Mouse (Mus musculus): Measurements from ENCODE around the gene Polr2f. TPM values are rescaled to one million over a fixed set of nuclear protein-coding genes. Genes with fewer than 3 reads are reported as not detected.

Gene Polr2f
- polyA plus RNA-seq, 1 experiment from 2014 or later, result 231 TPM

GRCm38 (mm10) chr15:79134496-79135270 is 6.1 kb upstream of the Polr2f start:
- no peak overlapping the region for H3K9ac ChIP-seq
- H3K9me3 ChIP-seq, result no peaks in the 10 kb centered on the region
- no peaks in the 10 kb centered on the region for H3K27me3 ChIP-seq (replicated peaks)
- no peak for ATAC-seq (ENCODE audit: extremely low read depth, insufficient number of reproducible peaks, low FRiP score, low TSS enrichment)
- 83% methylated on average over 9 of the region's 9 CpGs for WGBS
- no peak overlapping the region for H3K4me3 ChIP-seq
- no peak overlapping the region for H3K4me2 ChIP-seq
- peaks cover 54% of the 10 kb centered on the region for H3K36me3 ChIP-seq
- H3K27ac ChIP-seq (replicated peaks), result no peak overlapping the region
- peaks cover 12% of the 10 kb centered on the region for H3K4me1 ChIP-seq

- WGBS, result 71% methylated on average over 9 of the region's 9 CpGs
- Histone ChIP-seq H3K4me2 (no peak overlapping the region), H3K9me3 (no peaks in the 10 kb centered on the region), H3K9ac (no peak overlapping the region), H3K27me3 (replicated peaks) (no peaks in the 10 kb centered on the region), H3K27ac (replicated peaks) (no peak overlapping the region), H3K4me3 (no peak overlapping the region), H3K36me3 (peaks cover 48% of the 10 kb centered on the region), H3K4me1 (peaks cover 13% of the 10 kb centered on the region)
- no peak for ATAC-seq (ENCODE audit: extremely low read depth, insufficient number of reproducible peaks, low FRiP score, low TSS enrichment)
Observed at GRCm38 (mm10) chr15:79135332-79135731, 5.5 kb upstream of the Polr2f start.

GRCm38 (mm10) chr15:79135783-79136575 is 4.8 kb upstream of the Polr2f start:
- no peak overlapping the region for H3K27ac ChIP-seq (replicated peaks)
- WGBS, result 65% methylated on average over 11 of the region's 11 CpGs
- H3K9me3 ChIP-seq, result no peaks in the 10 kb centered on the region
- ATAC-seq (ENCODE audit: extremely low read depth, insufficient number of reproducible peaks, low FRiP score, low TSS enrichment), result no peak
- peaks cover 11% of the 10 kb centered on the region for H3K4me1 ChIP-seq
- no peak overlapping the region for H3K4me3 ChIP-seq
- H3K36me3 ChIP-seq, result peaks cover 41% of the 10 kb centered on the region
- H3K4me2 ChIP-seq, result no peak overlapping the region
- no peak overlapping the region for H3K9ac ChIP-seq
- H3K27me3 ChIP-seq (replicated peaks), result no peaks in the 10 kb centered on the region

- H3K36me3 ChIP-seq, result peaks cover 12% of the 10 kb centered on the region
- no peak overlapping the region for H3K27ac ChIP-seq (replicated peaks)
- H3K9ac ChIP-seq, result no peak overlapping the region
- H3K4me3 ChIP-seq, result no peak overlapping the region
- 56% methylated on average over 10 of the region's 10 CpGs for WGBS
- H3K4me1 ChIP-seq, result peaks cover 28% of the 10 kb centered on the region
- no peak for ATAC-seq (ENCODE audit: extremely low read depth, insufficient number of reproducible peaks, low FRiP score, low TSS enrichment)
- H3K27me3 ChIP-seq (replicated peaks), result no peaks in the 10 kb centered on the region
- no peaks in the 10 kb centered on the region for H3K9me3 ChIP-seq
- no peak overlapping the region for H3K4me2 ChIP-seq
Observed at GRCm38 (mm10) chr15:79139640-79140039, 1.2 kb upstream of the Polr2f start.

- no peaks in the 10 kb centered on the region for H3K9me3 ChIP-seq
- H3K4me1 ChIP-seq, result peaks cover 28% of the 10 kb centered on the region
- no peak for ATAC-seq (ENCODE audit: extremely low read depth, insufficient number of reproducible peaks, low FRiP score, low TSS enrichment)
- H3K36me3 ChIP-seq, result peaks cover 26% of the 10 kb centered on the region
- H3K4me3 ChIP-seq, result peak overlapping the region; percentile 83
- WGBS, result under 1% methylated on average over 7 of the region's 7 CpGs
- H3K4me2 ChIP-seq, result peak overlapping the region; percentile 94
- H3K9ac ChIP-seq, result peak overlapping the region; percentile 91
- H3K27ac ChIP-seq (replicated peaks), result peak overlapping the region; percentile 51; the same call in 1 of the 2 replicates
- H3K27me3 ChIP-seq (replicated peaks), result no peaks in the 10 kb centered on the region
Observed at GRCm38 (mm10) chr15:79141566-79141917, 733 bp downstream of the Polr2f start.

- ATAC-seq (ENCODE audit: extremely low read depth, insufficient number of reproducible peaks, low FRiP score, low TSS enrichment), result no peak
- Histone ChIP-seq H3K9ac (peak overlapping the region; percentile 12; the same call in 1 of the 2 replicates), H3K4me2 (no peak overlapping the region)
Observed at GRCm38 (mm10) chr15:79143316-79143715, 2.5 kb downstream of the Polr2f start.

GRCm38 (mm10) chr15:79144021-79144420 is 3.2 kb downstream of the Polr2f start:
- no peak for ATAC-seq (ENCODE audit: extremely low read depth, insufficient number of reproducible peaks, low FRiP score, low TSS enrichment)
- Histone ChIP-seq H3K9ac (peak overlapping the region; percentile 12; the same call in 1 of the 2 replicates), H3K27ac (replicated peaks) (no peak overlapping the region), H3K4me1 (peaks cover 30% of the 10 kb centered on the region), H3K9me3 (no peaks in the 10 kb centered on the region), H3K4me3 (no peak overlapping the region), H3K27me3 (replicated peaks) (no peaks in the 10 kb centered on the region), H3K36me3 (peaks cover 51% of the 10 kb centered on the region), H3K4me2 (no peak overlapping the region)
- WGBS, result 76% methylated on average over 8 of the region's 8 CpGs

More at GRCm38 (mm10) chr15:79143316-79143715, 2.5 kb downstream of the Polr2f start:
- Histone ChIP-seq H3K27me3 (replicated peaks) (no peaks in the 10 kb centered on the region), H3K27ac (replicated peaks) (no peak overlapping the region), H3K4me1 (peaks cover 28% of the 10 kb centered on the region), H3K9me3 (no peaks in the 10 kb centered on the region), H3K36me3 (peaks cover 44% of the 10 kb centered on the region), H3K4me3 (no peak overlapping the region)
- 84% methylated on average over 12 of the region's 12 CpGs for WGBS

GRCm38 (mm10) chr15:79145522-79145921 is 4.7 kb downstream of the Polr2f start:
- H3K27ac ChIP-seq (replicated peaks), result no peak overlapping the region
- H3K4me1 ChIP-seq, result peaks cover 26% of the 10 kb centered on the region
- ATAC-seq (ENCODE audit: extremely low read depth, insufficient number of reproducible peaks, low FRiP score, low TSS enrichment), result no peak
- H3K27me3 ChIP-seq (replicated peaks), result no peaks in the 10 kb centered on the region
- WGBS, result 92% methylated on average over 7 of the region's 7 CpGs
- H3K36me3 ChIP-seq, result peaks cover 62% of the 10 kb centered on the region
- H3K9me3 ChIP-seq, result no peaks in the 10 kb centered on the region
- no peak overlapping the region for H3K4me3 ChIP-seq
- H3K4me2 ChIP-seq, result no peak overlapping the region
- H3K9ac ChIP-seq, result no peak overlapping the region

- ATAC-seq (ENCODE audit: extremely low read depth, insufficient number of reproducible peaks, low FRiP score, low TSS enrichment), result no peak
- peaks cover 88% of the 10 kb centered on the region for H3K36me3 ChIP-seq
Observed at GRCm38 (mm10) chr15:79148533-79148932, 7.7 kb downstream of the Polr2f start.

GRCm38 (mm10) chr15:79151881-79152280 is 11.1 kb downstream of the Polr2f start:
- Histone ChIP-seq H3K4me1 (peaks cover 15% of the 10 kb centered on the region), H3K27ac (replicated peaks) (no peak overlapping the region), H3K9me3 (no peaks in the 10 kb centered on the region), H3K27me3 (replicated peaks) (peaks cover 5% of the 10 kb centered on the region; the same call in 1 of the 2 replicates), H3K36me3 (peaks cover 58% of the 10 kb centered on the region), H3K4me2 (no peak overlapping the region), H3K4me3 (no peak overlapping the region), H3K9ac (no peak overlapping the region)
- WGBS, result 71% methylated on average over 8 of the region's 8 CpGs
- no peak for ATAC-seq (ENCODE audit: extremely low read depth, insufficient number of reproducible peaks, low FRiP score, low TSS enrichment)

More at GRCm38 (mm10) chr15:79148533-79148932, 7.7 kb downstream of the Polr2f start:
- Histone ChIP-seq H3K9me3 (no peaks in the 10 kb centered on the region), H3K27me3 (replicated peaks) (no peaks in the 10 kb centered on the region), H3K4me1 (peaks cover 8% of the 10 kb centered on the region; the same call in 1 of the 2 replicates), H3K4me2 (no peak overlapping the region), H3K4me3 (no peak overlapping the region), H3K27ac (replicated peaks) (no peak overlapping the region), H3K9ac (no peak overlapping the region)
- 46% methylated on average over 7 of the region's 7 CpGs for WGBS

GRCm38 (mm10) chr15:79152709-79153108 is 11.9 kb downstream of the Polr2f start:
- 57% methylated on average over 6 of the region's 6 CpGs for WGBS
- Histone ChIP-seq H3K27ac (replicated peaks) (no peak overlapping the region), H3K9ac (no peak overlapping the region), H3K4me1 (peaks cover 15% of the 10 kb centered on the region), H3K9me3 (no peaks in the 10 kb centered on the region), H3K4me3 (no peak overlapping the region), H3K36me3 (peaks cover 50% of the 10 kb centered on the region), H3K27me3 (replicated peaks) (peaks cover 12% of the 10 kb centered on the region; the same call in 1 of the 2 replicates), H3K4me2 (no peak overlapping the region)
- ATAC-seq (ENCODE audit: extremely low read depth, insufficient number of reproducible peaks, low FRiP score, low TSS enrichment), result no peak

Data from heart, embryonic 13.5 days (tissue).